Mouse (Mus musculus) CH12.LX (cell line): ENCODE measurements around the gene Zfp580.

Source experiments
- CHD1 ChIP-seq: IDR thresholded peaks from 2 replicates; pipeline ENCODE4 v1.6.1; 2012; ENCODE audit warnings: low read depth, low read length, improper control_type of control experiment, inconsistent platforms
- CTCF ChIP-seq, 2 experiments: IDR thresholded peaks in 1 of 2; conservative IDR thresholded peaks in 1 of 2; 2 replicates each; pipeline ENCODE4 v1.5.1; 2011 to 2012; ENCODE audit warnings: low read depth in 2 of 2, low read length in 2 of 2, improper control_type of control experiment in 1 of 2, inconsistent platforms in 1 of 2, mild to moderate bottlenecking in 1 of 2, moderate library complexity in 1 of 2
- E2F4 ChIP-seq: IDR thresholded peaks from 2 replicates; pipeline ENCODE4 v1.6.1; 2011; ENCODE audit warnings: low read depth, low read length, improper control_type of control experiment; ENCODE audit not compliant: insufficient replicate concordance
- GABPA ChIP-seq: IDR thresholded peaks from 2 replicates; pipeline ENCODE4 v1.6.1; 2012; ENCODE audit warnings: low read depth, low read length, improper control_type of control experiment, inconsistent platforms; ENCODE audit not compliant: insufficient replicate concordance
- MAX ChIP-seq: IDR thresholded peaks from 2 replicates; pipeline ENCODE4 v1.6.1; 2011; ENCODE audit warnings: low read length, improper control_type of control experiment
- MAZ ChIP-seq: IDR thresholded peaks from 2 replicates; pipeline ENCODE4 v1.6.1; 2012; ENCODE audit warnings: low read depth, mild to moderate bottlenecking, inconsistent platforms, low read length, improper control_type of control experiment, moderate library complexity
- NRF1 ChIP-seq: IDR thresholded peaks from 2 replicates; pipeline ENCODE4 v1.6.1; 2014; ENCODE audit warnings: low read depth, mild to moderate bottlenecking, inconsistent platforms, low read length, improper control_type of control experiment, moderate library complexity
- POLR2A ChIP-seq: IDR thresholded peaks from 2 replicates; pipeline ENCODE4 v1.6.1; 2011; ENCODE audit warnings: low read depth, mild to moderate bottlenecking, improper control_type of control experiment, low read length
- SIN3A ChIP-seq: IDR thresholded peaks from 2 replicates; pipeline ENCODE4 v1.6.1; 2012; ENCODE audit warnings: low read length, improper control_type of control experiment, inconsistent platforms
- SMC3 ChIP-seq: IDR thresholded peaks from 2 replicates; pipeline ENCODE4 v1.6.1; 2011; ENCODE audit warnings: low read depth, low read length, improper control_type of control experiment
- TCF12 ChIP-seq: IDR thresholded peaks from 2 replicates; pipeline ENCODE4 v1.6.1; 2014; ENCODE audit warnings: low read depth, mild to moderate bottlenecking, inconsistent platforms, low read length, improper control_type of control experiment
- UBTF ChIP-seq: IDR thresholded peaks from 2 replicates; pipeline ENCODE4 v1.6.1; 2012; ENCODE audit warnings: low read depth, mild to moderate bottlenecking, inconsistent platforms, low read length, improper control_type of control experiment, moderate library complexity
- USF1 ChIP-seq: IDR thresholded peaks from 2 replicates; pipeline ENCODE4 v1.6.1; 2014; ENCODE audit warnings: low read depth, mild to moderate bottlenecking, inconsistent platforms, low read length, improper control_type of control experiment
- ZKSCAN1 ChIP-seq: IDR thresholded peaks from 2 replicates; pipeline ENCODE4 v1.6.1; 2012; ENCODE audit warnings: low read depth, inconsistent platforms, low read length, improper control_type of control experiment, borderline replicate concordance

GRCm38 (mm10) chr7:5086921-5087440 lies 35.6 kb downstream of the Zfp580 start:
- no peak for TF ChIP-seq POLR2A
- no peak for TF ChIP-seq CHD1
- TF ChIP-seq SIN3A, result no peak
- TF ChIP-seq TCF12, result no peak
- no peak for TF ChIP-seq CTCF (conservative IDR thresholded peaks at IDR 0.05 in 1 of 2, IDR thresholded peaks at IDR 0.05 in 1 of 2; ENCODE audit: low read depth in 2 of 2, low read length in 2 of 2)
- TF ChIP-seq SMC3, result no peak
- no peak for TF ChIP-seq NRF1
- TF ChIP-seq MAX, result no peak
- TF ChIP-seq ZKSCAN1, result no peak
- no peak for TF ChIP-seq MAZ
- TF ChIP-seq USF1, result no peak
- TF ChIP-seq E2F4, result no peak
- TF ChIP-seq UBTF, result no peak
- no peak for TF ChIP-seq GABPA
